Mouse (Mus musculus) CD4-positive, CD25-positive, alpha-beta regulatory T cell (primary cell): ENCODE measurements around the gene Bcl2l15. TPM values are rescaled to one million over a fixed set of nuclear protein-coding genes. Genes with fewer than 3 reads are reported as not detected.

Experiments
- polyA plus RNA-seq: library from polyadenylated mRNA; unstranded; fragments of 100-300 nt; shearing (Covaris generic); gene quantifications from one replicate; pipeline ENCODE4 v1.2.1, GENCODE M21; 2017

The Bcl2l15 gene
- polyA plus RNA-seq, result 1.8 TPM

DNA sequence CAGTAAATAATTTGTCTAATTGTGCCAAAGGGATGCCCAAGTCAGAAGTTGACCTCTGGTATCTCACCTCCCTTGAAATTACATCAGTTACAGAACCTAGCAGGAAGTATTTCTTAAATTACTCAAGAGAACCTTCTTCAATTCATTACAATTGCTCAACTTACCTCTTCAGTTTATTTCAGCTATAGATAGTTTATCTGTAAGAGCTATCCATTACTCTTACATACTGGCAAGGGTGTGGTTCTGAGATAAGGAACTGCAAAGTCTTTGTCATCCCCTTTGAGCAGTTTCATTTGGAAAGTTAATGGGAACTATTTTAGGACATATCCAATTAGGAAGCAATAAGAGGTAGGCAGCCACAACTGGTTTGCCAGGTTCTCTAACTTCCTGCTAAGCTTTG is at the start of gene Bcl2l15:
Gene Bcl2l15 (plus strand): TSS at position 176 of the 400 bp plus-strand sequence.

DNA sequence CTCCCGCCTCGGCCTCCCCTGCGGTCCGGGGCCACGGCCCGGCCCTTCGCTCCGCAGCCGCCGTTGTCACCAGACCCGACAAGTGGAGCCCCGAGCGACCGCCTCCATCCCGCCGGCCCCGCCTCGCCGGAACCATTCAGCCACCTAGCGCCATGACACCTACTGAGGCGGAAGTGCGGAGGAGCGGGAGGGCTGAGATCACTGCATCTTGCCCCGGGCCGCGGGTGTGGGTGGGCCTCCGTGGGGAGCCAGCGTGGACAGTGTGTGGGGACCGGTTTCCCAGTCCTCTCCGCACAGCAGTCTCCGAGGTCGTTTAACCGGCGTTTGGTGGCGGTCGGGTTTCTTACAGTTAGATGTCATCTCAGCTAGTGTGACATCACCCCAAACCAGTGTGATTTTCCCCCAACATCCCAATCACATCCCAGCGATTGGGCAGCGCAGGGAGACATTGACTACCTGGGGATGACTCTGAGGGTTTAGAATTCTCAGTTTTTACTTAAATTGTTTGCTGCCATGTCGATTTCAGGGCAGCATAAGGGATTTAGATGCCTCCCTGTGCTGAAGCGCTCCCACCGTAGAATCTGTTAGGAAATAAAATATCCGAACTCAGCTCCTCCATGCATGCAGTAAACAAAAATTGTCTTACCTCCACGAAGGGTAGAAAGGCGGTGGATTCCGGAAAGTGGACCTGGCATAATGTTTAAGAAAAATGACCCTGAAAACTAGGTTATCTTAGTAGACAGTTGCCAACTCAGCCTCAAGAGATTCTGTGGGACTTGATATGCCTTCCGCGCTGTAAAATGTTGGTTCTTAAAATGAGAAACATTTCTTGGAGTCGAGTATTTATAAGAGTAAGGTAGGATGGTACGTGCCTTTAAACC is 40.9 kb upstream of the Bcl2l15 start, which contains the start of gene Hipk1:
Gene Hipk1 (minus strand): TSS at position 334 of the 881 bp plus-strand sequence.

DNA sequence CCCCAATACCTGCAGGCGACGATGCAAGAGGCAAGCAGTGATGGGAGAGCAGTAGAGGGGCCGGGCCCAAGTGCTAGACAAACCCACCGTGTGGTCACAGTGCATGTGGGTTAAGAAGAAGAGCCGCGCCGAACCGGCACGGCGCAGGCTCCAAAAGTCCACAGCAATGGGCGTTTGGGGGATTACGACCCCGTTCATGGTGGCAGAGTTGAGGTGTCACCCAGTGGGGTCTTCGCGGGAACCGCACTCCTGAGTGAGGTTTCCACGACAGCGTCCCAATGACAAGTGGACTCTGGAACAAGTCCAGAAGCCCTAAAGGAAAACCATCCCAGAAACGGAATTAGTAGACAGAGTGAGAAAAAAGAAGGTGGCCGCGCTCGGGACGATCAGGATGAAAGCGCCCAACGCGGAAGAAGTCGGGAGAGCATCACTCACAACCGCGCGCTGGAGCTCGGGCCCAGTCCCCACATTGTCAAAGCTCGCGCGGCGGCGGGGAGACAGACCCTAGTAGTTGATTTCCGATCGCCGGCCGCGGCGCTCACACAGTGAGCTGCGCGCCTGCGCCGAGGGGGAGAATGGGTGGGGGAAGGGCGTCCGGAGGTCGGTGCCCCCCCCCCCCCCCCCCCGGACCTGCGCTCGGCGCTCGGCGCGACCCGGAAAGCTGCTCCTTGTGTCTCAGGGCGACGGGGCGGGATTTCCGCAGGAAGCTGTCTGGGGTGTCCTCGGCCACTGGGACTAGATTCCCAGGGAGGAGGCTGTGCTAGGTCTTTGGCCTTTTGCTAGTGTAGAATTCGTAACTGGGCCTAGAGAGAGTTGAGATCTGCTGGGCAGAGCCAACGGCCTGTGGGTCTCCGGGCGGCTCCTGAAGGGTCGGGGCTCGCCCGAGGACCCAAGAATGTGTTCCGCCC is 23.3 kb upstream of the Bcl2l15 start, which contains the start of the genes Dclre1b, Ap4b1 and Gm43064:
Gene Dclre1b (minus strand): TSS at position 554 of the 908 bp plus-strand sequence.
Gene Ap4b1 (plus strand): TSS at position 630 of the 908 bp plus-strand sequence.
Gene Gm43064 (plus strand): TSS at position 683 of the 908 bp plus-strand sequence.

DNA sequence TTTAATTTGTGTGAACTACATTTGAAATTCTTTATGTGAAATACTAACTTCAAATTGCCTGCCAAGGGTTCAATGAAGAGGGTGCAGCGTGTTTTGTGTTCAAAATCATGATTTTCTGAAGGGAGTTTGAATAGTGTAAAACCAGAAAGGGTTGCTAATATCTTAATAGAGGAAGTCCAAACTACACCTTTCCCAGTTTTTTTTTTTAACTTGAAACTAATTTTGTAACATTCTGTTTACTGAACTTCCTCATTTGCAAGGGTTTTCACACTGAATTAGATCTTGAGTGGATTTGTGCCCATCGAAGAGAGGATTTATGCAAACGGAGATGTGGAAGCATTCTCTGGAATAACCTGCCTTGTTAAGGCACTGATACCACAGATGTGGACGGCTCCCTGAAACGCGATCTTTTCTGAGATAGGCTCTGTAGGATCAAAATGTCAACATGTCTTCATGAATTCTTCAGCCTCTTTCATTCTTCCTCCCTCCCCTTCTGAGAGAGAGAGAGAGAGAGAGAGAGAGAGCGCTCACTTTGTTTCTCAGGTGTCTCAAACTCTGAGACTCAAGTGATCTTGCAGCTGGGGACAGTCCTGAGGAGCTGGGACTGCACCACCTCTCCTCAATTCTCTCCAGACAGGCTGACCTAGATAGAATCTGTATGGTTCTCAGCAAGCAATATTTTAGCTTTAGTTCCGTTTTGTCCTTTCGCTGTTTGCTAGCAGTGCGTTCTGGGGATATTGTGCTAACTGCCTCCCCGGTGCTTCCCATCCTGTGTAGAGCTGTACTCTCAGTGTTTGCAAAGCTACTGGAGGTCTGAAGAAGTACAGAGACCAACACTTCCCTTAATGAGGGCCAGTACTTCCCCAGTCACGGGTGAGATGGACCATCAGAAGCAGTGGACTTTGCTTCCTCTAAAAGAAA is 26.7 kb downstream of the Bcl2l15 start, which contains the start of gene Ptpn22:
Gene Ptpn22 (plus strand): TSS at position 915 of the 921 bp plus-strand sequence.

Other genes starting within 250 kb of the Bcl2l15 start
- 3.5 TPM for gene Atg4a-ps, start 186.5 kb upstream of the Bcl2l15 start, polyA plus RNA-seq
- 0.44 TPM for gene Olfml3, start 94.6 kb upstream of the Bcl2l15 start, polyA plus RNA-seq
- not detected for gene Gm10964, start 93.2 kb upstream of the Bcl2l15 start, polyA plus RNA-seq
- gene Hipk1, start 41.0 kb upstream of the Bcl2l15 start, polyA plus RNA-seq, result 35.5 TPM
- gene Dclre1b, start 23.2 kb upstream of the Bcl2l15 start, polyA plus RNA-seq, result 22.0 TPM
- 31.5 TPM for gene Ap4b1, start 23.1 kb upstream of the Bcl2l15 start, polyA plus RNA-seq
- not detected for gene Gm43064, start 23.0 kb upstream of the Bcl2l15 start, polyA plus RNA-seq
- 256 TPM for gene Ptpn22, start 27.2 kb downstream of the Bcl2l15 start, polyA plus RNA-seq
- 27.2 TPM for gene Rsbn1, start 81.5 kb downstream of the Bcl2l15 start, polyA plus RNA-seq
- 64.7 TPM for gene Phtf1, start 135.5 kb downstream of the Bcl2l15 start, polyA plus RNA-seq